Mouse (Mus musculus) ES-E14 (cell line): ENCODE measurements around the gene Rasl11b.

Experiments used
- CHD2 ChIP-seq: IDR thresholded peaks from 2 replicates; pipeline ENCODE4 v1.6.1; 2014; ENCODE audit warnings: mild to moderate bottlenecking, low read depth, low read length, inconsistent platforms
- HCFC1 ChIP-seq: IDR thresholded peaks from 2 replicates; pipeline ENCODE4 v1.6.1; 2012; ENCODE audit warnings: low read length, inconsistent platforms, borderline replicate concordance; ENCODE audit not compliant: insufficient read depth
- MAFK ChIP-seq: IDR thresholded peaks from 2 replicates; pipeline ENCODE4 v1.6.1; 2014; ENCODE audit warnings: mild to moderate bottlenecking, low read depth, low read length, inconsistent platforms; ENCODE audit not compliant: insufficient read depth
- ZC3H11A ChIP-seq: IDR thresholded peaks from 2 replicates; pipeline ENCODE4 v1.6.1; 2012; ENCODE audit warnings: low read depth, mild to moderate bottlenecking, inconsistent platforms, low read length, borderline replicate concordance
- ZNF384 ChIP-seq: IDR thresholded peaks from 2 replicates; pipeline ENCODE4 v1.6.1; 2012; ENCODE audit warnings: low read depth, low read length, inconsistent platforms

DNA sequence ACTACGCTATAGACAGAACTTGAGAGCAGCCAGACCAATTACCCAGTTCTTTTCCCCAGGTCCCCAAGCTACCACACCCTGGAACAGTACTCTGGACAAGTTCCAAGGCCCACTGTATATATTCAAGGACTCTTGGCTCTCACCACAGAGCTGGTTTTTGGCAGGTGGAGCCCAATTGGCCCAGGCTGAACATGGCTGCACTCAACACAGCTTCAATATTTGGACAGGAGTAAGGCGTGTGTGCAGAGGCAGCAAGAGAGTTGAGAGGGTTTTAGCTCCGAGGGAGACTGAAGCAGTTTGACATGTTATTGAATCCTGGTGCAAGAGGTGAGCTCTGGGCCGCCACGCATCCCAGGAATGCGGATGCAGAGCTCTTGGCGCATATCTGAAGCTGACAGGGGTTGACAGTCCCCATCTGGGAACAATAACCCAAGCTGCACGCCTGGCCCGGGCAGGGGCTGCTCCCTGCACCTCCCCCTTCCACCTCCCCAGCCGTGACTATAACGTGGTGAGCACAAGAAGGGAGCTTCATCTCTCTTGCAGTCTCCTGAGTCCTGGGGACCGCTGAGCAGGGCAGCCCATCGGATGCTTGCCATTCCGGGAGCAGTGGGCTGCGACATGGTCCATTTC is 33.7 kb upstream of the Rasl11b start:
- TF ChIP-seq ZC3H11A: no peak
- no peak for TF ChIP-seq MAFK
- TF ChIP-seq ZNF384: no peak
- TF ChIP-seq HCFC1: no peak
- TF ChIP-seq CHD2: no peak
